Mouse (Mus musculus) embryonic stem cell, embryonic (primary cell): ENCODE results near the gene 6030458C11Rik.

Experiments
- CTCF ChIA-PET, 4 experiments: fragments of 300-600 bp in 2 of 4; fragments of 350-600 bp in 2 of 4; sonication (Branson Sonifier 250); formaldehyde crosslinking; loops; one replicate each; lab custom pipeline; 2022; ENCODE audit warnings: inconsistent platforms in 2 of 4; lab: Charles Lee
- POLR2A ChIA-PET, 4 experiments: fragments of 300-600 bp in 2 of 4; fragments of 350-600 bp in 2 of 4; sonication (Branson Sonifier 250); formaldehyde crosslinking; loops; one replicate each; lab custom pipeline; 2022; ENCODE audit warnings: antibody characterized with exemption in 4 of 4, inconsistent platforms in 1 of 4; lab: Charles Lee

6030458C11Rik gene

GRCm38 (mm10) chr15:12794311-12794710 is 30.1 kb downstream of the 6030458C11Rik start:
- ChIA-PET POLR2A (interaction anchor here in 1 of 4 experiments (0.6 kb wide), 1 partner anchor 192 kb away, joined by 4 read pairs; no protein-coding TSS in a partner anchor), CTCF (interaction anchor here in 3 of 4 experiments (0.8 to 3.9 kb wide), 4 partner anchors 208 to 419 kb away, joined by 3 to 17 read pairs (median 6); no protein-coding TSS in a partner anchor)

- ChIA-PET POLR2A (interaction anchor here in 2 of 4 experiments (0.6 to 1.5 kb wide), 3 partner anchors 12 to 208 kb away, joined by 3 to 5 read pairs (median 4); no protein-coding TSS in a partner anchor), CTCF (interaction anchor here (0.5 to 6.3 kb wide), 17 partner anchors 37 to 833 kb away, joined by 3 to 31 read pairs (median 4); no protein-coding TSS in a partner anchor)
Observed at GRCm38 (mm10) chr15:12789406-12789867, 35.0 kb downstream of the 6030458C11Rik start.

GRCm38 (mm10) chr15:12788536-12788935 is 35.9 kb downstream of the 6030458C11Rik start:
- ChIA-PET CTCF (interaction anchor here in 3 of 4 experiments (0.7 to 6.3 kb wide), 4 partner anchors 200 to 476 kb away, joined by 4 to 31 read pairs (median 7); no protein-coding TSS in a partner anchor), POLR2A (no interaction called here)

- ChIA-PET POLR2A (no interaction called here), CTCF (interaction anchor here in 2 of 4 experiments (0.6 to 0.7 kb wide), 2 partner anchors 407 to 530 kb away, joined by 3 to 7 read pairs; no protein-coding TSS in a partner anchor)
Observed at GRCm38 (mm10) chr15:12781729-12782326, 42.6 kb downstream of the 6030458C11Rik start.

GRCm38 (mm10) chr15:12781296-12781695 is 43.2 kb downstream of the 6030458C11Rik start:
- POLR2A ChIA-PET: interaction anchor here in 1 of 4 experiments (0.7 kb wide), 1 partner anchor 597 kb away, joined by 5 read pairs; no protein-coding TSS in a partner anchor
- CTCF ChIA-PET: interaction anchor here in 2 of 4 experiments (0.5 to 0.7 kb wide), 5 partner anchors 406 to 745 kb away, joined by 3 to 7 read pairs (median 4); no protein-coding TSS in a partner anchor

DNA sequence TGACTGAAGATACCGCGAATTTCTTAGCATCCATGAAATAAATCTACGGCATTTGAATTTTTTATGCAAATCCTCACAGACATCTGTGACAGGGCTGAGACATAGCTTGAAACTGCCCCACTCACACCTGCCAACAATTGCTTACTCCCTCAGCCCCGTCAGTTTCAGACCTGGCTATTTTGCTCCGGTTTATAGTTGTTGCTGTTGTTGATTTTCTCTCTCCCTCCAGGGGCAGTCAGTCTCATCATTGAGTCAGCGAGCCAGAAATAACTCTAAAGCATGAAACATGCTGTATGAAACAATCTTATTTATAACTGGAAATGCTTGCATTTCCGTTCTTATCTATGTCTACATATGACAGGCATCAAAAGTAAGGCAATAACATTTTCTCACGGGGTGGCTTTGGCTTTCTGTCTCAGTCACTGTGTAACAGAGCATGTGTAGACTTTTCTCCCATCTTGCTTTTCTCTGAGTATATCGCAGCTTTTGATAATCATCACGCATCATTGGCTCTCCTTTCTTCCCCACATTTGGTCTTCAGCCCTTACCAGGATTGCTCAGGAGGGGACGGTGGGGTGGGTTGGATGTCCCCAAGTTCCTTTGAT is 50.2 kb downstream of the 6030458C11Rik start:
- ChIA-PET CTCF (no interaction called here), POLR2A (no interaction called here)

- ChIA-PET POLR2A (no interaction called here), CTCF (interaction anchor here in 2 of 4 experiments (0.6 to 1.0 kb wide), 2 partner anchors 185 to 446 kb away, joined by 3 to 4 read pairs; no protein-coding TSS in a partner anchor)
Observed at GRCm38 (mm10) chr15:12770958-12771357, 53.5 kb downstream of the 6030458C11Rik start.

DNA sequence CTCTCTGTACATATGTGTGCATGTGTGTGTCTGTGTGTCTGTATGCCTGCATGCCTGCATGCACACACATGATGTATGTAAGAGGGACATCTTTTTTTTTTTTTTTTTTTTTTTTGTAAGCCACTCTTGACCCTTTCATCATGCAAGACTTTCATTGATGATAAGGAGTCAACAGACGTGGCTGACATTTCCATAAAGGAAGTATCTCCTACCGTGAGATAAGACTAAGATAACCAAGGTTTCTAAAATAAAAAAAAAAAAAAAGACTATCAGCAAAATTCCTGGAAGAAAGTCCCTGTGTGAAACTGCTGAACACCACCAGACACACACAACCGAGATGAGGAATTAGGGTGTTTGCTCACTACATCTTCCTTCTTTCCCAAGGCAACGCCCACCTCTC is 57.6 kb downstream of the 6030458C11Rik start:
- ChIA-PET CTCF (no interaction called here), POLR2A (no interaction called here)

- POLR2A ChIA-PET: interaction anchor here in 2 of 4 experiments (1.1 to 1.6 kb wide), 2 partner anchors 24 to 25 kb away, joined by 4 read pairs; partner anchors contain the start of gene Pdzd2 (in 1 of the 2)
- CTCF ChIA-PET: no interaction called here
Observed at GRCm38 (mm10) chr15:12763147-12763546, 61.3 kb downstream of the 6030458C11Rik start.

DNA sequence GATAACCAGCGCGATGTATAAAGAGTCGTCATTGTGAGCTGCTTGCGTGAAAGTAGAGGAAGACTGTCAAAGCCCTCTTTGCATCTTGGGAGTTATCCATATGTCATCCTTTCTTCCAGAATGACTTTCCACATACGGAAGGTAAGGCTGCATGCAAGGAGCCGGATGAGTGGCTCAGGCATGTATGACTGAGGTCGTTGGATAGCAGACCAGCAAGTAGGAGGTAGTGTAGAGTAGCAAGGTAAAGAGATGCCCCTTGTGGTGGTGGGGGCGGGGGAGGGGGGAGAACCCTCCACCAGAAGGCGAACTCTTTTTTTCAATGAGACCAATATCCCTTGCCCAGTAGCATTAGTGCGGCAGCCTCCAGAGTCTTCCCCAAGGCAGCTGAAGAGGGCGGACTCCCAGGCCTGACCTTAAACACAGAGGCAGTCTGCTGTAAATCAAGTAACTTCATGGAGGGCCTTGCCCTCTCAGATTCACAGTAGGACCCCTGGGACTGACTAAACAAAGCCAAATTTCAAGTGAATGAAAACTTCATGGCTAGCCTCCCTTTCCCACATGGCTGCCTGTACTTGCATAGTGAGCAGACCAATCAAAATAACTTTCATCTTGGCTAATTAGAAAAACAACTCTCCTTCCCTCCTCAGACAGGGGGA is 62.1 kb downstream of the 6030458C11Rik start:
- POLR2A ChIA-PET: interaction anchor here in 1 of 4 experiments (0.7 kb wide), 1 partner anchor 391 kb away, joined by 4 read pairs; no protein-coding TSS in a partner anchor
- CTCF ChIA-PET: interaction anchor here in 2 of 4 experiments (0.6 kb wide), 3 partner anchors 65 to 389 kb away, joined by 3 to 7 read pairs (median 5); no protein-coding TSS in a partner anchor

GRCm38 (mm10) chr15:12760747-12761146 is 63.7 kb downstream of the 6030458C11Rik start:
- POLR2A ChIA-PET: no interaction called here
- CTCF ChIA-PET: interaction anchor here in 1 of 4 experiments (0.6 kb wide), 1 partner anchor 583 kb away, joined by 3 read pairs; no protein-coding TSS in a partner anchor

DNA sequence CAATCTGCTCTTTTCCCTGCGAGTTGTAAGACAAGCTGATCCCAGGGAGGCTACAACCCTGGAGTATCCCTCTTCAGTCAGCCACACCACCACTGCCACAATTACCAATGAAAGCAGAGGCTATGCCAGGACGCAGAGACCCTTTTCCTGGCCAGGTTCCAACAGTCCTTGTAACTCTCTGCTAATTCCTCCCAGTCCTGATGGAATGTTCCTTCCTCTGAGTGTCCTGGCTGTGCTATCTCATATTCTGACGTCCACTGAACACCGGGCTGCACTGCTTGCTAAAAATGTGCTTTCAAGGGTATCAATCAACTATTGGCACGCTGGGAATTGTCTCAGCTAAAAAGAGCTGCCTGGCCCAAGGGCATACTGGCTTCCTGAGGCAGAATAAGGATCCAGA is 66.0 kb downstream of the 6030458C11Rik start:
- ChIA-PET CTCF (no interaction called here), POLR2A (interaction anchor here in 1 of 4 experiments (0.6 kb wide), 1 partner anchor 8 kb away, joined by 4 read pairs; no protein-coding TSS in a partner anchor)
